Mouse (Mus musculus) skeletal muscle tissue, adult 2 months (tissue): ENCODE measurements at regions not wholly inside any gene's neighbourhood (a gene's known extent, or its start where the extent isn't known, plus 50 kb on each side); places are given as distances from the start of the nearest gene placed in this dataset.

Experiments used
- DNase-seq: peaks from one replicate; pipeline ENCODE4 v3.0.0-alpha.2; 2012; ENCODE audit warnings: low read depth, low spot score

GRCm38 (mm10) chr7:70219310-70219709 is 147.2 kb downstream of the Nr2f2 start:
- DNase-seq: no peak

- no peak for DNase-seq
Observed at GRCm38 (mm10) chr7:70217137-70217536, 149.4 kb downstream of the Nr2f2 start.

- DNase-seq: no peak
Observed at GRCm38 (mm10) chr7:70213970-70214520, 152.5 kb downstream of the Nr2f2 start.

- no peak for DNase-seq
Observed at GRCm38 (mm10) chr7:70205900-70206299, 160.6 kb downstream of the Nr2f2 start.

- no peak for DNase-seq
Observed at GRCm38 (mm10) chr7:70200188-70200587, 166.3 kb downstream of the Nr2f2 start.

GRCm38 (mm10) chr7:70178956-70179355 is 187.6 kb downstream of the Nr2f2 start:
- DNase-seq: no peak

GRCm38 (mm10) chr7:70178006-70178405 is 188.5 kb downstream of the Nr2f2 start:
- DNase-seq: no peak

- no peak for DNase-seq
Observed at GRCm38 (mm10) chr7:70176686-70177259, 189.8 kb downstream of the Nr2f2 start.

GRCm38 (mm10) chr7:70176086-70176485 is 190.4 kb downstream of the Nr2f2 start:
- no peak for DNase-seq

GRCm38 (mm10) chr7:70172431-70172830 is 194.1 kb downstream of the Nr2f2 start:
- no peak for DNase-seq

- no peak for DNase-seq
Observed at GRCm38 (mm10) chr7:70171456-70171855, 195.1 kb downstream of the Nr2f2 start.

- DNase-seq: no peak
Observed at GRCm38 (mm10) chr7:70168080-70168479, 198.5 kb downstream of the Nr2f2 start.

GRCm38 (mm10) chr7:70166081-70166480 is 200.5 kb downstream of the Nr2f2 start:
- no peak for DNase-seq

- DNase-seq: no peak
Observed at GRCm38 (mm10) chr7:70165501-70165900, 201.0 kb downstream of the Nr2f2 start.

- DNase-seq: no peak
Observed at GRCm38 (mm10) chr7:70164691-70165193, 201.8 kb downstream of the Nr2f2 start.

GRCm38 (mm10) chr7:70158531-70158930 is 208.0 kb downstream of the Nr2f2 start:
- no peak for DNase-seq

GRCm38 (mm10) chr7:70144726-70145271 is 221.7 kb downstream of the Nr2f2 start:
- DNase-seq: no peak

GRCm38 (mm10) chr7:70136837-70137236 is 229.7 kb downstream of the Nr2f2 start:
- DNase-seq: no peak

- DNase-seq: no peak
Observed at GRCm38 (mm10) chr7:70135416-70135815, 231.1 kb downstream of the Nr2f2 start.

- DNase-seq: no peak
Observed at GRCm38 (mm10) chr7:70129963-70130362, 236.6 kb downstream of the Nr2f2 start.

- DNase-seq: no peak
Observed at GRCm38 (mm10) chr7:70122818-70123217, 243.7 kb downstream of the Nr2f2 start.

GRCm38 (mm10) chr7:70119517-70119916 is 247.0 kb downstream of the Nr2f2 start:
- no peak for DNase-seq

GRCm38 (mm10) chr7:70118971-70119370 is 247.6 kb downstream of the Nr2f2 start:
- no peak for DNase-seq
